Mouse (Mus musculus) forebrain, embryonic 16.5 days (tissue): Measurements from ENCODE around the gene Dlx2. TPM values are rescaled to one million over a fixed set of nuclear protein-coding genes. Genes with fewer than 3 reads are reported as not detected.

ENCODE experiments used
- ATAC-seq: fragments of 200-750 bp; cut with Nextera tagmentation; 2 replicates; pipeline ENCODE4 v1.8.0; 2017; ENCODE audit warnings: mild to moderate bottlenecking, moderate library complexity
- H3K27ac ChIP-seq: fragments of 300-500 bp; sonication (generic); 2 replicates; pipeline ENCODE4 v1.5.1; 2014; ENCODE audit warnings: low read length, control low read depth
- H3K27me3 ChIP-seq: fragments of 300-500 bp; sonication (generic); replicated peaks from 2 replicates; pipeline ENCODE4 v1.6.1; 2014; ENCODE audit warnings: low read length; ENCODE audit not compliant: control insufficient read depth, insufficient read depth
- H3K36me3 ChIP-seq: fragments of 300-500 bp; sonication (generic); 2 replicates; pipeline ENCODE4 v1.6.1; 2014; ENCODE audit not compliant: control insufficient read depth, insufficient read depth
- H3K4me1 ChIP-seq: fragments of 300-500 bp; sonication (generic); replicated peaks from 2 replicates; pipeline ENCODE4 v1.6.1; 2014; ENCODE audit warnings: low read length; ENCODE audit not compliant: control insufficient read depth, insufficient read depth
- H3K4me2 ChIP-seq: fragments of 300-500 bp; sonication (generic); 2 replicates; pipeline ENCODE4 v1.6.1; 2014; ENCODE audit warnings: mild to moderate bottlenecking, low read length, control low read depth
- H3K4me3 ChIP-seq: fragments of 300-500 bp; sonication (generic); replicated peaks from 2 replicates; pipeline ENCODE4 v1.5.1; 2014; ENCODE audit warnings: mild to moderate bottlenecking, low read length, control low read depth
- H3K9ac ChIP-seq: fragments of 300-500 bp; sonication (generic); replicated peaks from 2 replicates; pipeline ENCODE4 v1.6.1; 2014; ENCODE audit warnings: low read depth, low read length, control low read depth
- H3K9me3 ChIP-seq: fragments of 300-500 bp; sonication (generic); 2 replicates; pipeline ENCODE4 v1.6.1; 2016; ENCODE audit warnings: low read length; ENCODE audit not compliant: control insufficient read depth
- WGBS: fragments of 180-500 bp; shearing (Covaris S2); extraction: QIAGEN DNeasy Blood & Tissue Kit; methylation state at CpG from one replicate; pipeline ENCODE4 v1.1.7; 2014; 5-methylcytosine and 5-hydroxymethylcytosine counted together
- polyA plus RNA-seq: library from polyadenylated mRNA; unstranded; fragments of >200 nt; fragmentation: Nextera tagmentation; extraction: Ambion mirVana; gene quantifications from 2 replicates; pipeline ENCODE4 v1.2.1, GENCODE M21; 2015

Gene Dlx2
- polyA plus RNA-seq, 1 experiment from 2014 or later: 45.2 TPM

- 51% methylated on average over 4 of the region's 4 CpGs for WGBS
- no peaks in the 10 kb centered on the region for H3K9me3 ChIP-seq
- no peaks in the 10 kb centered on the region for H3K36me3 ChIP-seq
- ATAC-seq: no peak
- no peak overlapping the region for H3K9ac ChIP-seq
- peaks cover 9% of the 10 kb centered on the region; the same call in 1 of the 2 replicates for H3K4me1 ChIP-seq
- H3K4me2 ChIP-seq: peak overlapping the region; percentile 38
- H3K27me3 ChIP-seq: peaks cover 38% of the 10 kb centered on the region
- H3K4me3 ChIP-seq: no peak overlapping the region
- H3K27ac ChIP-seq: no peak overlapping the region
These were observed 23.1 kb downstream of the Dlx2 start for GRCm38 (mm10) chr2:71523431-71523830.

DNA sequence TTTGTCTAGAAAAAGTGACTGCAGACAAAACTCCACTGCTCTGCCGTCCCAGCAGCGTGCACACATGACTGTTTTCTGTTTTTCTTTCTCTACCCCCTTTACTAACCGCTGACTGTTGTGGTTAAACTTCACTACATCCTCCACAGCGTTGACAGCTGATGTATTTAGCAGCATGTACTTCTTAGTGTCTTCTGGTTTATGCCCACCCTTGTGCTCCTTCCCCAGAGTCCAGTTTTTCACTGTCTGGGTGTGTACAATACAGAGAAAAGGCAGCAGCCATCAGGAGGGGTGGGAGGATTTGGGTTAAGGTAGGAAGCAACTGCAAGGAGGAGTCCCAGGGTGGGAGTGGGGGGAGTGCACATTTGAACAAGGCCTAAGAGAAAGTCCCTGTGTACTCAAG, 23.7 kb downstream of the Dlx2 start:
- no peak overlapping the region for H3K9ac ChIP-seq
- ATAC-seq: no peak
- no peak overlapping the region; the same call in 1 of the 2 replicates for H3K27ac ChIP-seq
- peaks cover 11% of the 10 kb centered on the region; the same call in 1 of the 2 replicates for H3K4me1 ChIP-seq
- WGBS: 63% methylated on average over 4 of the region's 4 CpGs
- H3K4me2 ChIP-seq: no peak overlapping the region; the same call in 1 of the 2 replicates
- no peak overlapping the region for H3K4me3 ChIP-seq
- no peaks in the 10 kb centered on the region for H3K9me3 ChIP-seq
- peaks cover 38% of the 10 kb centered on the region for H3K27me3 ChIP-seq
- H3K36me3 ChIP-seq: no peaks in the 10 kb centered on the region

GRCm38 (mm10) chr2:71517466-71518099, 29.0 kb downstream of the Dlx2 start:
- Histone ChIP-seq H3K4me2 (no peak overlapping the region), H3K27ac (peak overlapping the region; percentile 80), H3K4me1 (peaks cover 18% of the 10 kb centered on the region; the same call in 1 of the 2 replicates), H3K4me3 (no peak overlapping the region), H3K9me3 (no peaks in the 10 kb centered on the region), H3K9ac (0 out of 2 replicates have a peak overlapping the region, but pooled peaks have one; percentile 17), H3K36me3 (no peaks in the 10 kb centered on the region), H3K27me3 (no peaks in the 10 kb centered on the region)
- 27% methylated on average over 8 of the region's 8 CpGs for WGBS
- ATAC-seq: peak; percentile 90

DNA sequence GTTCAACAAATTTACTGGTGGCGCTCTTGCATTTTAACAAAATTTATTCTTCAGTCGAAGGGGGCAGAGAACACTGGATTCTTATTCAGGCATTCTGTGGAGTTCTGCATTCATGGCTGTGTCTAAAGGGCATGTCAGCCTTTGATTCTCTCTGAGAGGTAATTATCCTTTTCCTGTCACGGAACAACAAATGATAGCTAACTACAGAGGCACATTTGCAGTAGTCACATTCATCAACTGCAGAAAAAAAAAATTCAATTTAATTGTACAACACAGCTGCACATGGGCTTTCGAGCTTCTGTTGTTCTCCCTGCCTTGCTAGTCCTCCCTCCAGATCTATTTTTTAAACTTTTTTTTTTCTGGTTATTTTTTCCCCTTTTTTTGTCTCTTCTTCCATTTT, 29.6 kb downstream of the Dlx2 start:
- H3K27me3 ChIP-seq: no peaks in the 10 kb centered on the region
- no peaks in the 10 kb centered on the region for H3K36me3 ChIP-seq
- WGBS: 15% methylated on average over 4 of the region's 4 CpGs
- H3K4me2 ChIP-seq: no peak overlapping the region
- H3K9ac ChIP-seq: no peak overlapping the region
- ATAC-seq: peak; percentile 83
- H3K4me3 ChIP-seq: no peak overlapping the region
- no peaks in the 10 kb centered on the region for H3K9me3 ChIP-seq
- peaks cover 18% of the 10 kb centered on the region; the same call in 1 of the 2 replicates for H3K4me1 ChIP-seq
- H3K27ac ChIP-seq: peak overlapping the region; percentile 63

GRCm38 (mm10) chr2:71512326-71512725, 34.2 kb downstream of the Dlx2 start:
- ATAC-seq: peak; percentile 47
- no peak overlapping the region for H3K9ac ChIP-seq
- H3K27me3 ChIP-seq: no peaks in the 10 kb centered on the region
- peak overlapping the region; percentile 59 for H3K27ac ChIP-seq
- no peaks in the 10 kb centered on the region for H3K9me3 ChIP-seq
- peaks cover 9% of the 10 kb centered on the region; the same call in 1 of the 2 replicates for H3K4me1 ChIP-seq
- no peak overlapping the region for H3K4me3 ChIP-seq
- WGBS: 56% methylated on average over 9 of the region's 9 CpGs
- no peak overlapping the region for H3K4me2 ChIP-seq
- H3K36me3 ChIP-seq: no peaks in the 10 kb centered on the region

DNA sequence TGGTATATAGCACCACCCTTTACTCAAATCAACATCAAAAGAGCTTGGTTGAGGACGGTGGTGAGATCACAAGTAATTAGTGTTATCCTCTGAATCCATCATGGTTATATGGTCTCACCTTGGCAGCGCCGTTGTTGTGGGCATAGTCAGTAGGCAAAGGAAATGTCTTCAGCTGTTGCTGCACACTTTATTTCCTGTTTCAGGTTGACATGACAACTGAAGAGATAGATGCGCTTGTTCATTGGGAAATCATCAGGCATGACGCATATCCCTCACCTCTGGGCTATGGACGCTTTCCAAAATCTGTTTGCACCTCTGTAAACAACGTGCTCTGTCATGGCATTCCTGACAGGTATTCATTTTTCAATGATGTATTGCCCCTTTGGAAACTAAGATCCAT, 35.3 kb downstream of the Dlx2 start:
- no peaks in the 10 kb centered on the region for H3K36me3 ChIP-seq
- no peak overlapping the region for H3K4me2 ChIP-seq
- 93% methylated on average over 7 of the region's 7 CpGs for WGBS
- H3K27me3 ChIP-seq: no peaks in the 10 kb centered on the region
- no peak overlapping the region for H3K4me3 ChIP-seq
- no peaks in the 10 kb centered on the region for H3K9me3 ChIP-seq
- H3K27ac ChIP-seq: no peak overlapping the region
- no peak overlapping the region for H3K9ac ChIP-seq
- ATAC-seq: no peak
- peaks cover 9% of the 10 kb centered on the region; the same call in 1 of the 2 replicates for H3K4me1 ChIP-seq

GRCm38 (mm10) chr2:71504852-71505251, 41.7 kb downstream of the Dlx2 start:
- 88% methylated on average over 9 of the region's 9 CpGs for WGBS
- ATAC-seq: no peak
- no peak overlapping the region for H3K9ac ChIP-seq

GRCm38 (mm10) chr2:71499276-71500230, 47.0 kb downstream of the Dlx2 start:
- 47% methylated on average over 16 of the region's 16 CpGs for WGBS
- Histone ChIP-seq H3K4me2 (no peak overlapping the region), H3K27me3 (no peaks in the 10 kb centered on the region), H3K9me3 (no peaks in the 10 kb centered on the region), H3K36me3 (no peaks in the 10 kb centered on the region), H3K9ac (no peak overlapping the region), H3K27ac (0 out of 2 replicates have a peak overlapping the region, but pooled peaks have one; percentile 12), H3K4me3 (no peak overlapping the region), H3K4me1 (peaks cover 14% of the 10 kb centered on the region)
- ATAC-seq: peak; percentile 62; the same call in 1 of the 2 replicates

More at GRCm38 (mm10) chr2:71504852-71505251, 41.7 kb downstream of the Dlx2 start:
- Histone ChIP-seq H3K4me1 (no peaks in the 10 kb centered on the region), H3K27me3 (no peaks in the 10 kb centered on the region), H3K27ac (no peak overlapping the region), H3K36me3 (no peaks in the 10 kb centered on the region), H3K4me3 (no peak overlapping the region), H3K4me2 (no peak overlapping the region), H3K9me3 (no peaks in the 10 kb centered on the region)

GRCm38 (mm10) chr2:71497175-71497574, 49.4 kb downstream of the Dlx2 start:
- 52% methylated on average over 5 of the region's 5 CpGs for WGBS

More at GRCm38 (mm10) chr2:71497175-71497574, 49.4 kb downstream of the Dlx2 start:
- no peak overlapping the region for H3K4me2 ChIP-seq
- no peaks in the 10 kb centered on the region for H3K9me3 ChIP-seq
- ATAC-seq: no peak
- H3K27ac ChIP-seq: no peak overlapping the region
- no peaks in the 10 kb centered on the region for H3K36me3 ChIP-seq
- H3K27me3 ChIP-seq: no peaks in the 10 kb centered on the region
- no peak overlapping the region for H3K9ac ChIP-seq
- H3K4me3 ChIP-seq: no peak overlapping the region
- H3K4me1 ChIP-seq: peaks cover 14% of the 10 kb centered on the region
